Mouse (Mus musculus) embryonic facial prominence, embryonic 12.5 days (tissue): Measurements from ENCODE around the gene Wnt7b. TPM values are rescaled to one million over a fixed set of nuclear protein-coding genes. Genes with fewer than 3 reads are reported as not detected.

Experiments used
- ATAC-seq: fragments of 200-750 bp; cut with Nextera tagmentation; 2 replicates; pipeline ENCODE4 v1.8.0; 2017; ENCODE audit not compliant: insufficient number of reproducible peaks, insufficient read depth, low FRiP score, low TSS enrichment
- H3K27ac ChIP-seq: fragments of 300-500 bp; sonication (generic); 2 replicates; pipeline ENCODE4 v1.5.1; 2016; ENCODE audit warnings: mild to moderate bottlenecking
- H3K27me3 ChIP-seq: fragments of 300-500 bp; sonication (generic); 2 replicates; pipeline ENCODE4 v1.6.1; 2016; ENCODE audit warnings: mild to moderate bottlenecking, moderate library complexity
- H3K36me3 ChIP-seq: fragments of 300-500 bp; sonication (generic); 2 replicates; pipeline ENCODE4 v1.6.1; 2016; ENCODE audit warnings: mild to moderate bottlenecking
- H3K4me1 ChIP-seq: fragments of 300-500 bp; sonication (generic); 2 replicates; pipeline ENCODE4 v1.6.1; 2016
- H3K4me2 ChIP-seq: fragments of 300-500 bp; sonication (generic); replicated peaks from 2 replicates; pipeline ENCODE4 v1.6.1; 2016; ENCODE audit warnings: mild to moderate bottlenecking, moderate library complexity
- H3K4me3 ChIP-seq: fragments of 300-500 bp; sonication (generic); 2 replicates; pipeline ENCODE4 v1.5.1; 2016; ENCODE audit warnings: mild to moderate bottlenecking
- H3K9ac ChIP-seq: fragments of 300-500 bp; sonication (generic); 2 replicates; pipeline ENCODE4 v1.6.1; 2016; ENCODE audit warnings: mild to moderate bottlenecking, moderate library complexity
- H3K9me3 ChIP-seq: fragments of 300-500 bp; sonication (generic); 2 replicates; pipeline ENCODE4 v1.6.1; 2016; ENCODE audit warnings: mild to moderate bottlenecking, moderate library complexity
- WGBS: fragments of 180-500 bp; shearing (Covaris S2); methylation state at CpG from one replicate; pipeline ENCODE4 v1.1.7; 2016; 5-methylcytosine and 5-hydroxymethylcytosine counted together
- polyA plus RNA-seq: library from polyadenylated mRNA; unstranded; fragments of >200 nt; fragmentation: Nextera tagmentation; extraction: Ambion mirVana; gene quantifications from 2 replicates; pipeline ENCODE4 v1.2.1, GENCODE M21; 2016

Wnt7b gene
- polyA plus RNA-seq, 1 experiment from 2014 or later = 34.3 TPM

GRCm38 (mm10) chr15:85577583-85578460, 4.5 kb downstream of the Wnt7b start:
- WGBS = 2% methylated on average over 54 of the region's 54 CpGs
- Histone ChIP-seq H3K36me3 (no peaks in the 10 kb centered on the region), H3K4me2 (peak overlapping the region; percentile 57), H3K4me3 (peak overlapping the region; percentile 35), H3K4me1 (peaks cover 35% of the 10 kb centered on the region), H3K27me3 (peaks cover 99% of the 10 kb centered on the region), H3K27ac (0 out of 2 replicates have a peak overlapping the region, but pooled peaks have one; percentile 14), H3K9me3 (no peaks in the 10 kb centered on the region), H3K9ac (peak overlapping the region; percentile 47)
- no peak for ATAC-seq

GRCm38 (mm10) chr15:85576511-85577440, 5.5 kb downstream of the Wnt7b start:
- peak overlapping the region; percentile 35 for H3K4me3 ChIP-seq
- no peaks in the 10 kb centered on the region for H3K36me3 ChIP-seq
- peak overlapping the region; percentile 57 for H3K4me2 ChIP-seq
- H3K27me3 ChIP-seq = peaks cover 97% of the 10 kb centered on the region
- ATAC-seq = no peak
- 1% methylated on average over 60 of the region's 61 CpGs for WGBS
- H3K27ac ChIP-seq = no peak overlapping the region
- no peaks in the 10 kb centered on the region for H3K9me3 ChIP-seq
- H3K9ac ChIP-seq = peak overlapping the region; percentile 47
- H3K4me1 ChIP-seq = peaks cover 32% of the 10 kb centered on the region

- peak overlapping the region; percentile 35 for H3K4me3 ChIP-seq
- no peak for ATAC-seq
- no peaks in the 10 kb centered on the region for H3K36me3 ChIP-seq
- peak overlapping the region; percentile 57 for H3K4me2 ChIP-seq
- peaks cover 26% of the 10 kb centered on the region for H3K4me1 ChIP-seq
- no peaks in the 10 kb centered on the region for H3K9me3 ChIP-seq
- H3K9ac ChIP-seq = no peak overlapping the region
- H3K27me3 ChIP-seq = peaks cover 90% of the 10 kb centered on the region
- 2% methylated on average over 20 of the region's 20 CpGs for WGBS
- H3K27ac ChIP-seq = no peak overlapping the region
Observed at GRCm38 (mm10) chr15:85576110-85576509, 6.2 kb downstream of the Wnt7b start.

GRCm38 (mm10) chr15:85574558-85574957, 7.7 kb downstream of the Wnt7b start:
- no peak overlapping the region for H3K27ac ChIP-seq
- H3K36me3 ChIP-seq = no peaks in the 10 kb centered on the region
- no peak overlapping the region for H3K9ac ChIP-seq
- H3K4me2 ChIP-seq = no peak overlapping the region
- no peak overlapping the region for H3K4me3 ChIP-seq
- WGBS = 72% methylated on average over 8 of the region's 8 CpGs
- peaks cover 16% of the 10 kb centered on the region for H3K4me1 ChIP-seq
- no peak for ATAC-seq
- H3K27me3 ChIP-seq = peaks cover 77% of the 10 kb centered on the region
- H3K9me3 ChIP-seq = no peaks in the 10 kb centered on the region

DNA sequence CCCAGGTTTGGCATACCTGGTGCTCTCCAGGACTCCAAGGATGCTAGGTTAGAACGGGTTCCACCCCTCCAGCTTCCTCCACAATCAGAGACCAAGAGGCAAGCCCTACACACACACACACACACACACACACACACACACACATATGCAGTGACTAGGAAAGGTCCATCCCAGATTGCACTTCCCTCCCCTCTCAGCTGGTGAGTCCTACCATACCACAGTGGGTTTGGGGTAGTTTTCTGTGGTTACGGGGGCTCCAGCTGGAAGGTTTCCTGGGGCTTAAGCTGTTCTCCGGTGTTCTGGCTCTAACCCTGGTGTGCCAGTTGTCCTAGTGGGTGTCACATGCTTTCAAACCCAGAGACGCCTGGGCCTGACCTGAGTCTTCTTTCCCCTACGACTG, 8.2 kb downstream of the Wnt7b start:
- Histone ChIP-seq H3K27me3 (peaks cover 72% of the 10 kb centered on the region), H3K4me2 (no peak overlapping the region)
- no peak for ATAC-seq

GRCm38 (mm10) chr15:85572619-85573254, 9.5 kb downstream of the Wnt7b start:
- Histone ChIP-seq H3K4me1 (peaks cover 14% of the 10 kb centered on the region), H3K36me3 (no peaks in the 10 kb centered on the region), H3K9me3 (no peaks in the 10 kb centered on the region), H3K9ac (no peak overlapping the region), H3K27ac (no peak overlapping the region), H3K27me3 (peaks cover 59% of the 10 kb centered on the region), H3K4me3 (no peak overlapping the region), H3K4me2 (no peak overlapping the region)
- 21% methylated on average over 8 of the region's 8 CpGs for WGBS
- ATAC-seq = 0 out of 2 replicates have a peak, but pooled peaks have one; percentile 24

More for the DNA sequence above, 8.2 kb downstream of the Wnt7b start:
- H3K9ac ChIP-seq = no peak overlapping the region
- no peaks in the 10 kb centered on the region for H3K9me3 ChIP-seq
- H3K27ac ChIP-seq = no peak overlapping the region
- 63% methylated on average over 5 of the region's 5 CpGs for WGBS
- no peak overlapping the region for H3K4me3 ChIP-seq
- peaks cover 16% of the 10 kb centered on the region for H3K4me1 ChIP-seq
- H3K36me3 ChIP-seq = no peaks in the 10 kb centered on the region

DNA sequence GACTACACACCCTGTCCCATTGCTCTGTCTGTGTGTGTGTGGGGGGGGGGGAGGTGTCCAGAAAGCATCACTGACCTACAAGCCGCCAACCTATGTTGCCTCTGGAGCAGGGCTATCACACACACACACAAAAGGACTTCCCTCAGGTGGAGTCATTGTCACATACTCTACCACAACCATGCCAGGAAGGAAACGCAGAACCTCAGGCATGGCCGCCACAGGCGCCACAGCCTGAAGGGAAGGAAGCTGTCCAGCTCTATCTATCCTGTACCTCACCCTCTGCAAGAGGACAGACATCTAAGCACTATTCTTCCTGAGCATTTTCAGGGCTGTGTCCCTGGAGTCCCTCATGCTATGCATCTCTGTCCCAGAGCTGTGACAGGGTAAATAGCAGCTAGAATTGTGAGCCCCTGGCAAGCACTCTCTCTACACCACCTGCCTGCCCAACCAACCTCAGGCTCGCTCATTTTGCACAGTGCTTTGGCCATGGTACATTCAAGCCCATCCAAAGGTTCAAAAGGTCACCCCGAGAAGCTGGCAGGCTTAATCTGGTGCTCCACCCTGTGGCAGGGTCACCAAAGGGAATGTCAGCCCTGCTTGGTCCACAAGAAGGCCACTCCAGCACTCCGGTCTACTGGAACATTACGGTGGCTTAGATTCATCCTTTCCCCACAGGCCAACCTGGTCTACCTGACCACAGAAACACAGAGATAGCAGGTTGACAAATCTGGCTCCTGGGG, 12.1 kb downstream of the Wnt7b start:
- H3K4me1 ChIP-seq = peaks cover 13% of the 10 kb centered on the region
- peaks cover 38% of the 10 kb centered on the region for H3K27me3 ChIP-seq
- H3K9me3 ChIP-seq = no peaks in the 10 kb centered on the region
- 82% methylated on average over 8 of the region's 8 CpGs for WGBS
- no peak overlapping the region for H3K27ac ChIP-seq
- H3K36me3 ChIP-seq = no peaks in the 10 kb centered on the region
- no peak overlapping the region for H3K4me3 ChIP-seq
- H3K4me2 ChIP-seq = no peak overlapping the region
- no peak for ATAC-seq
- no peak overlapping the region for H3K9ac ChIP-seq

GRCm38 (mm10) chr15:85569167-85569797, 13.0 kb downstream of the Wnt7b start:
- Histone ChIP-seq H3K27me3 (peaks cover 29% of the 10 kb centered on the region), H3K36me3 (no peaks in the 10 kb centered on the region), H3K4me2 (no peak overlapping the region)

DNA sequence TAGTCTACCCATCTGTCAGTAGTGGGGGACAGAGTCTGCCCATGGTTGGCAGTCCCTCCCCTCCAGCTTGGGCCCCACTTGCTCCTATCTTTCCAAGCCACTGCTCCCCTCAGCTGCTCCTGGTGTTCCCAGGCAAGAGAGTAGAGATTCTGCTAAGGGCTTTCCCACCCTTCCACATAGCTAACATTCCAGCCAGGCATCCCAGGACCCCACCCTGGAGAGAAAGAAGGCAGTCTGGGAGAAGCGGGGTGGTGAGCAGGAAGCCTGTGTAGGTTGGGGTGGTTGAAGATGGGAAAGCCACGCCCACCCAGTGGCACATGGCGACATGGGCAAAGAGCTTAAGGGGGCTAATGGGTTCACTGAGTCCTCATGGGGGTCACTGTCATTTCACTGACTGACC, 13.9 kb downstream of the Wnt7b start:
- no peak overlapping the region for H3K9ac ChIP-seq
- no peak for ATAC-seq
- H3K4me1 ChIP-seq = peaks cover 13% of the 10 kb centered on the region
- H3K4me2 ChIP-seq = no peak overlapping the region
- no peak overlapping the region for H3K4me3 ChIP-seq
- H3K27me3 ChIP-seq = peaks cover 20% of the 10 kb centered on the region
- no peaks in the 10 kb centered on the region for H3K36me3 ChIP-seq
- 74% methylated on average over 3 of the region's 3 CpGs for WGBS
- H3K9me3 ChIP-seq = no peaks in the 10 kb centered on the region
- H3K27ac ChIP-seq = no peak overlapping the region

More at GRCm38 (mm10) chr15:85569167-85569797, 13.0 kb downstream of the Wnt7b start:
- no peak overlapping the region for H3K27ac ChIP-seq
- H3K4me1 ChIP-seq = peaks cover 13% of the 10 kb centered on the region
- 76% methylated on average over 2 of the region's 2 CpGs for WGBS
- H3K9me3 ChIP-seq = no peaks in the 10 kb centered on the region
- no peak for ATAC-seq
- no peak overlapping the region for H3K9ac ChIP-seq
- H3K4me3 ChIP-seq = no peak overlapping the region

GRCm38 (mm10) chr15:85564966-85565365, 17.3 kb downstream of the Wnt7b start:
- peaks cover 13% of the 10 kb centered on the region for H3K4me1 ChIP-seq
- no peaks in the 10 kb centered on the region for H3K9me3 ChIP-seq
- 90% methylated on average over 5 of the region's 5 CpGs for WGBS

More at GRCm38 (mm10) chr15:85564966-85565365, 17.3 kb downstream of the Wnt7b start:
- Histone ChIP-seq H3K27me3 (0 out of 2 replicates have a peak, but pooled peaks cover 4% of the 10 kb centered on the region), H3K36me3 (no peaks in the 10 kb centered on the region), H3K4me2 (no peak overlapping the region), H3K27ac (no peak overlapping the region), H3K4me3 (no peak overlapping the region), H3K9ac (no peak overlapping the region)
- no peak for ATAC-seq
